Mouse (Mus musculus): ENCODE data around the gene Agpat3.
A peak's percentile ranks its signal among the peaks of the same experiment; 100 is the strongest.

Agpat3 gene

DNA sequence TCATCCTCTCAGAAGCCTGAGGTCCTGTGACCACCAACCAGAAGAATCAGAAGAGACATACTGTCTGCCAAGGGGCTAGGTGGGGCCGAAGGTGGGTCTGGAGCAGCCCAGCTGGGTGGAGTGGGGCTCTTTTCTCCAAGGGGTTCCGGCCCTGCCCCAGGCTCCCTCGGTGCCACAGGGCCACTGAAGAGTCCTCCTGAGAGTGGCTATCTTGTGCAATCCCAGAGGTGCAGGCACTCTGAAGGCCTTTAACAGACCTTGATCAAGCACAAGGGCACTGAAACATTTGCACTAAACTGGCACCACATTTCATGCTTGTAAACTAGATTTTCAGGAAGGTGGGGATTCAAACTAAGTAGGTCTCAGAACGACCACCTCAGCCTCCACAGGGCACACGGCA lies 55.9 kb downstream of the Agpat3 start:
- DNase-seq (ENCODE audit: low spot score) = no peak

DNA sequence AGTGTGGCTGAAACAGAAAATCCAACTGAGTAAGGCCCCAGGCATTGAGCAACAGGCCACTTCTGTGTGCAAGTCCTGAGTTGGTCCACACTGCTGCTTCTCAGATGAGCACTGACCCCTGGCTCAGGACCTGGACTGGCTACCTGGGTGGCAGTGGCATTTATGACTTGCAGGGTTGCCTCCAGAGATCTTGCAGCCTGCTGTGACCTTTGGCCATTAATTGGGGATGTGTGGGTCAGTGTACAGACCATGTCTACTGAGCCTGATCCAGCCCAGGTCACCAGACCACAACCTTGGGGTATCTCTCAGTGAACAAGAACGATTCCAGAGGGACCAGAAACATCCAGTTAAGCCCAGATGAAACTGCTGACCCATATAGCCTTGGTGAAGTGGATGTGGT lies 58.7 kb downstream of the Agpat3 start:
- no peak for DNase-seq (ENCODE audit: low spot score)

DNA sequence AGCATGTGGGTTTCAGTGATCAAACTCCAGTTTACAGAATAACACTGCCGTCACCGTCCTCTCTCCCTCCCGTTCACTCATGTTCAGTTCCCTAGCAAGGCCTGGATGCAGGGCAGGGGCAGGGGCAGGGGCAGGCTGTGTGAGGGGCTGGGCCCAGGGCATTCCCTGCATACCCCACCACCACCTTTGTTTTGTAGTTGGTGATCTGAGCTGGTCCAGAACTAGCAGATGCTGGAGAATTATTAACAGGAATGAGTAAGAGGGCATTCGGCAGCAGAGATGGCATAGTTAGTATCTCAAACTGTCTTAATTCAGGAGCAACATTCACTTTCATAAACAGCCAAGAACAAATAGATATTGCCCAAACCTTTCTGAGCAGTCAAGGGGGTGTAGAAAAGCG lies 59.9 kb downstream of the Agpat3 start:
- DNase-seq (ENCODE audit: low spot score) = no peak

DNA sequence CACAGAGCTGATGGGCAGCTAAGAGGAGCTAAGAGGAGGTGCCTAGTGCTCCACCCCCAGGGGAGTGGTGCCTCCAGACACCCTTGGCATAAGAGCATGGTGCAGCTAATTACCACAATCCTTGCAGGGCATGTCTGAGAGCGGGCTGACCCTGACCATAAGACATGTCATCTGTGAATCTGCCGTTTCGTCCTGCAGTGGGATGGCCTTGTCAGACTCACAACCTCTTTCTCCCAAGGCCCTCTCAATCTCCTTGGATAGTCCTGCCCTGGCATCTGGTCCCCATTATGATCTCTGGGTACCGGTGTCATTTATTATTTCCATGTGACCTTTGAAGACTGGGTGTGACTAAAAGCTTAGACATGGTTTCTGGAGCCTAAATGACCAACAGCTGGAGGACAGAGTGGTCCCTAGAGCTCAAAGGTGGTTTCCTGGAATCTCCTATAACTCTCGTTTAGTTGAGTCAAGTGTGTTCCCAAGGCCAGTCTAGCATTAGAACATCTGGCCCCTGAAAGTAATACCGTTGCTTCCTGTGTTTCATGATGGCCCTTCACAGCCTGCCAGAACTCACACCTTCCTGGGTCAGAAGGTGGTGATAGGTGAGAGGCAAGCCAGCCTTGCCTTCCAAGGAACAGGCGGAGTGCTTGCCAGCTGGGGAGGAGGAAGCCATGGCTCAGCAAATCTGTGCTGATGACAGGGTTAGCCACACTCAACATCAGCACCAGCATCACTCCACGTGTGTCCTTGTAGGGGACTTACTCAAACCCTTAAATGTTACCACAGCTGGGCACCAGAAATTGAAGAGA lies 61.4 kb downstream of the Agpat3 start:
- DNase-seq (ENCODE audit: low spot score) = peak; percentile 29

DNA sequence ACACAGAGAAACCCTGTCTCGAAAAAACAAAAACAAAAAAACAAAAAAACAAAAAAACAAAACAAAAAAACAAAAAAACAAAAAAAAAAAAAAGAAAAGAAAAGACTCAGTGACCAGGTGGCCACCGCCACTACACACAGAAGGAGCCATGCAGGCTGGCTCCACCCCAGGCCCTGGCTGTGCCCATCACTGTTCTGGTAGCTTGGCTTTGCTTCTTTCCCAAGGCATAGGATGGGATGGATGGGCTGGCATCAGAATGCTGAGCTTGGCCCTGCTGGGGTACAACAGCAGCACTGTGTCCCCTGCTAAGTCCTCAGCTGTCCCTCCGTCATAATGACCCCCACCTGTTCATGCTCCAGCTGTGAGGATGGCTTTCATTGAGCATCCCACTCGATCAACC lies 63.4 kb downstream of the Agpat3 start:
- DNase-seq (ENCODE audit: low spot score) = no peak

DNA sequence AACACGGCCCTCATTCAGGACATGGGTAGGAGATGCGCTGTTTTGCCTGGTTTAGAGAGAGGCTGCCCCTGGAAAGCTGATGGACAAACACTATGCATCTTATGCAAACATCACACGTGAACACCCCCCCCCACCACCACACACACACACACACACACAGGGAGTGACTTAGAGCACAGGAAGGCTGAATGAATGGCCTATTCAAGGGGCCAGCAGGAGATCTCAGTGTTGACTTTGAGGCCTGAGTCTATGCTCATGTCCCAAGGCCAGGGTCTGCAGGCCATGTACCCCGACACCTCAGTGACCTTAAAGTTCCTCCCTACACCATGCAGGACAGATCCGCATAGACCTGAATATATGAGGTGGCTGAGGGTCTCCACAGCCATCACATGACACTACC lies 64.2 kb downstream of the Agpat3 start:
- DNase-seq (ENCODE audit: low spot score) = no peak

DNA sequence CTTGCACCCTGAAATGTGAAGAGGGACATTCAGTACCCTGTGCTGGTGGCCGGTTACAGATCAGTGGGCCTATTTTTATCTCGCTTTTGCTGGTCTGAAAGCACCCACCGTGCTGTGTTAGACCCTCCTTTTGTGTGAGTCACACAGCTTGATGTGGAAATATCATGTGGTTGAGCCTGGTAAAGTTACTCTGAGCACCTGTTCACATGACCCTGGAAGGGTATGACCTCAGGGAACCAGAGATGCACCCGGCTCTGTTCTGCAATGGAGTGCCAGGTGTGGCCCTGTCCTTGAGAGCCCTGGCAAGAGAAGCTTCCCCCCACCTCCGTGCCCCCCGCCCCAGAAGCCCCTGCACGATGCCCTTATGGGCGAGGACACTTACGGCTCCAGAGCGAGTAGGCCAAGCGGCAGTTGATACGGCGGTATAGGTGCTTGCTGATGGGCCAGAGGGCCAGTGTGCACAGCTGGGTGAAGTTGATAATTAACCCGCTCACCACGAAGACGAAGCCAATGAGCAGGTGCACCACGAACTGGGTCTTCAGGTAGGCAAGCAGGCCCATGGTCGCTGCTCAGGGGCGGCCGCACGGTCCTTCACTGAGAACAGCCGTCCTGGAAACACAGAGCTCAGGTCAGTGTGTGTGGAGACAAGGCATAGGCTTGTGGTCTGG lies 64.7 kb downstream of the Agpat3 start:
- DNase-seq (ENCODE audit: low spot score) = no peak

DNA sequence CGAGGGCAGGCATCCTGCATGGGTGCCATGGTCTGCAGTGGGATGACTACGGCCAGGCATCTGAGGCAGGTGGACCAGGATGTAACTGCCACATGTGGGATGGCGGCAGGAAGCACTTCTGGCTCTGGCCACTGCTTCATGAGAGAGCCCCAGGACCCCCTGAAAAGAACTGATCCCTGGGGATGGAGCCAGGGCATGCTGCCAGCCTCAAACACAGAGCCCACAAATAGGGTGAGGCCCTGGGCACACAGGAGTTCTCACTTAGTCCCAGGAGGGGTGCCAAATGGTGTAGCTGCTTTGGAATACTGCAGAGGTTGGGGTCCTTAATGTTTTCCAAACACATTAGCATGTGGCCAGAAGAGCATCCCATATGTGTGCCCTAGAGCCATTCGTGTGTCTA lies 66.3 kb downstream of the Agpat3 start:
- no peak for DNase-seq (ENCODE audit: low spot score)

DNA sequence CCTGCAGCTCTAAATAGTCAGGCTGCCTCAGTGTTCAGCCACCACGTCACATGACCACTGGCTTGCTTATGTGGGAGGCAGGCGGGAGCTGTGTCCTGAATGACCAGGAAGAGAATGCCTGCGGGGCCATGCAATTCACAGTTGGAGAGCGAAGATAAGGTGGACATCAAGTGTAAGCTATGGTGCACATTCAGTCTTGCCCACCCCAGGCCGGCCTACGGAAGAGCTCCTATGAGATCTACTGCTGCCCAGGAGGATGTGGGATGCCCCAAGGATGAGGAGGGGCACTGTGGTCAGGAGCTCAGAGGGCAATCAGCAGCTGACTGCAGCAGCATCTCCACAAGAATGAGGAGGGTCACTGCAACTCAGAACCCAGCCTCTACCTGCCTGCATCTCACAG lies 66.9 kb downstream of the Agpat3 start:
- DNase-seq (ENCODE audit: low spot score) = no peak

DNA sequence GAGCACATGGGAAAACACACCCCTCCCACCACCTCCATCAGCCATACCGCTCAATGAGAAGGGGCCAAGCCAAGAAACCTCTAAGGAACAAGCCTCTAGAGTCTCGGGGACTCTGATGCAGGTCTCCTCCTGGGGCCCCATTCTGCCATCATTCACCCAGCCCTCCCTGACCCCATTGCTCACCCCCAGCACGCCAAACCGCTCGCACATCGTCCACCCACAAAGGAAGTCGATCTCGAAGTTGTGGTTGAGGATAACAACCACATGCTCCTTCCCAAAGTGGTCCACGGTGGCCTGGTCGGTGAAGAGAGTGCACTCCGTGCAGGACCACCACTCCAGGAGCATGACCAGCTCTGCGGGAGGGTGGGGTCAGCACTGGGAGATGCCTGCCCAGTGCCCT lies 67.5 kb downstream of the Agpat3 start:
- DNase-seq (ENCODE audit: low spot score) = no peak

DNA sequence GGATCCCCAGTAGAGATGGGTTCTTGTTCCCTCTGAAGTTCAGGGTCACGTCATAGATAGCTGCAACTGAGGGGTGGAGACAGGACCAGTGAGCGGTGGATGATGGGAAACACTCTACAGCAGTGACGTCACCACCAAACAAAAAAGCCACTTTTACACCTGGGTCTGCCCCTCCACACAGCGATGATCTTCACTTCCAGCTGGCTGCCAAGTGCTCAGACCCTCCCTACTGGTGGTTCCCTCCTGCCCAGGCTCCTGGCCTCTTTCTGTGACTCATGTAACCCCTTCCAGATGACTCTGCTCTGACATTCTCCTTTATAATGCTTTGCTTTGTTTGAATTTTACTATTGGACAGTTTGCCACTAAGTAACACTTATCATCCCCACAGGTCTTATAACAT lies 69.9 kb downstream of the Agpat3 start:
- no peak for DNase-seq (ENCODE audit: low spot score)

DNA sequence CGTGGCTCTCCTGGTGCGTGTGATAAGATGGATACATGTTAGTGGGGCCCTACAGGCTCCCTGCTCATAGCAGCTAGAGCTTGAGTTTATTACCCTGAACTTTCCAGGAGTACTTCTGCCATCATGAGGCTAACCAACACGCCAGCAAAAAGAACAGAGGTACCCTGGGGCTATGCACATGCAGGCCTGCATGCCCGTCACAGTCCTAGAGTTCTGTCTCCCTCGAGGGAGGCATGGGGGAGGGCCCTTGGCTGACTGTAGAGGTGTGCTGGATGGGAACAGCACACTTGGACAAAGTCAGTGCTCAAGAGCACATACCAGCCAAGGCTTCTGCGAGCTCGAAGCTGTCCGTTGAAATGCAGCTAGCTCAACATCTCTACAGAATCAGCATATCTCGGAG lies 71.8 kb downstream of the Agpat3 start:
- DNase-seq (ENCODE audit: low spot score) = no peak

DNA sequence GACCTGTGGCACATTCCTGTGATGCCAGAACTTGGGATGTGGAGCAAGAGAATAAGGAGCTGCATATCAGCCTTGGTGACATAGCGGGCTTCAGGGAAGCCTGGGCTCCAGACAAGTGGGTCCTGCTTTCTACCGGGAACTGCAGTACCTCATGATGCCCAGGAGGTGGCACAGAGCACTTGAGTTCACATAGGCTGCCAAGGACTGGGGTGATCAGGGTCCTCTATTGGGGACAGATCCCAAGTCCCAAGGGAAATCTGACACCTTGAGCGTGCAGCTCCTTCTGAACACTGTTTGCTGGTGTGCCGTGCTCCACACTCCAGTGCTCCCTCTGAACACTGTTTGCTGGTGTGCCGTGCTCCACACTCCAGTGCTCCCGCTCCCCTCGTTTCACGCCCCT lies 73.1 kb downstream of the Agpat3 start:
- peak; percentile 86 for DNase-seq (ENCODE audit: low spot score)

DNA sequence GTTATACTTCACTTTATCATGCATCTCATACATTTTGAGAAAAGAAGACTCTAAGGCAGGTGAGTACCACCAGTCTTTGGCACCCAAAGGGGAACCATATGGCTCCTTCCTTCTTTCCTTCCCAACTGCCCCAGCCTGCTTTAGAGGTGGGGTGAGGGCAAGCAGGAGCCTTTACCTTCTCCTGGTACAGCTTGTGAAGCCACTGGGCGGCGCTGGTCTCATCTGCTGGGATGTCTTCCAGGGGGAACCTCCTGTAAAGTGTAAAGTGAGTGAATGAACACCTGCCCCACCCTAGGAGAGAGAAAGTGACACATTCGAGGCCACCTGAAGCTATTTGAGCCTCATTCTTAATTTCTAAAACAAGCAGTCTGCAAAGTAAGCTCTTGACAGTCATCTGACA lies 74.5 kb downstream of the Agpat3 start:
- DNase-seq (ENCODE audit: low spot score) = no peak

DNA sequence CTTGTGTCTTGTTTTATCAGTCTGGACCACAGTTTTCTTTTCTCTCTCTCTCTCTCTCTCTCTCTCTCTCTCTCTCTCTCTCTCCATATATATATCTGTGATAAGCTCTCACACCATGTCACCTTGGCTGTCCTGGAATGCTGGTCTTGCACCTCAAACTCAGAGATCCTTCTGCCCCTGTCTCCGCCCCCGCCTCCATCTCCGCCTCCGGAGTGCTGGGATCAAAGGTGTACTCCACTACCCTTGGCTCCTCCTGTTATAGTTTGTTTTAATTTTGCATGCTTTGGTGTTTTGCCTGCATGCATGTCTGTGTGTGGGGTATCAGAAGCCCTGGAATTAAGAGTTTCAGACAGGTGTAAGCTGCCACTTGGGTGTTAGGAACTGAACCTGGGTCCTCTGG lies 76.0 kb downstream of the Agpat3 start:
- DNase-seq (ENCODE audit: low spot score) = no peak

DNA sequence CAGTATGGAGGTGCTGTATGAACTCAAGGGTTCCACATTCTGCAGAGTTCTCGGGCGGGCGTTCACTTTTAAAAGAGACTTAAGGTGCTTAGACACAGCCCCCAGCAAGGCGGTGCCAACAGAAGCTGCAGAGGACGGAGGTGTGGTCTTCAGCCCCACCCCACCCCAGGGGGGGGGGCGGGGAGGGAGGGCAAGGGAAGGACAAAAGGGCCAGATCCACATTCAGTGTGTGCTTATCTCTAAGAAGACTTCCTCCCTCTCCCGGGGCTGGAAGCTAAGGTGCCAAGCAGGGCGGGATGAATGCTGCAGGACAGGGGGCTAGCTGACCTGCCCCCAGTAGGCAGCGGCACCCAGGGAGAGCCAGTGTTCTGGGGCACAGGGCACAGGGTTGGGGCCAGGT lies 79.4 kb downstream of the Agpat3 start:
- DNase-seq (ENCODE audit: low spot score) = peak; percentile 15

DNA sequence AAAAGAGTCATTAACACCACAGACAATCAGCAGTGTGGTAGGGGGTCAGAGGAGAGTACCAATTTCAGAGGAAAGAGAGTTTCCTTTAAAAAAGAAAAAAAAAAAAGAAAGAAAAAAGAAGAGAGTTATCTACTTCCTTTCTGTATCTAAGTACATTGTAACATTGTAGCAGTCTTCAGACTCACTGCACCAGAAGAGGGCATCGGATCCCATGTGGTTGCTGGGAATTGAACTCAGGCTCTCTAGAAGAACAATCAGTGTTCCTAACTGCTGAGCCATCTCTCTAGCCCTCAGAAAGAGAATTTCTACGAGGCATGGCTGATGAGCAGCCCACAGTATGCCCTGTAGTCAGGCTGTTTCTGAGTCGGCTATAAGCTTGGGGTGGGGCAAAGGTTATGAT lies 86.4 kb downstream of the Agpat3 start:
- DNase-seq (ENCODE audit: low spot score) = no peak

DNA sequence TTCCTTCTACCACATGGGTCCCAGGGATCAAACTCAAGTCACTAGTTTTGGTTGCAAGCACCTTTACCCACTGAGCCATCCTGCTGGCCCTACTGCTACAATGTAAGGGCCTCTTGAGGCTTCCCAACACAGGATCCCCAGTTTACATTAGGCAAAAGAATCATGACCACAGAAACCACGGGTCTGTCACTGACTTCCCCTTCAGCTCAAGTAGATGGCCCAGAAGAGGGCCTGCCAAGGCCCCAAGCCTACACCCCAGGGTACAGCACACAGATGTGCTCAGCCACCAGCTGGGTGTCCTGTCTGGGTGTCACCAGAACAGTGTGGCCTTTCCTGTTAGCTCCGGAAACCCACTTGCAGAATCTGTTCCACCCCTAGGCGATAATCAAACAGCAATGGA lies 87.6 kb downstream of the Agpat3 start:
- no peak for DNase-seq (ENCODE audit: low spot score)

DNA sequence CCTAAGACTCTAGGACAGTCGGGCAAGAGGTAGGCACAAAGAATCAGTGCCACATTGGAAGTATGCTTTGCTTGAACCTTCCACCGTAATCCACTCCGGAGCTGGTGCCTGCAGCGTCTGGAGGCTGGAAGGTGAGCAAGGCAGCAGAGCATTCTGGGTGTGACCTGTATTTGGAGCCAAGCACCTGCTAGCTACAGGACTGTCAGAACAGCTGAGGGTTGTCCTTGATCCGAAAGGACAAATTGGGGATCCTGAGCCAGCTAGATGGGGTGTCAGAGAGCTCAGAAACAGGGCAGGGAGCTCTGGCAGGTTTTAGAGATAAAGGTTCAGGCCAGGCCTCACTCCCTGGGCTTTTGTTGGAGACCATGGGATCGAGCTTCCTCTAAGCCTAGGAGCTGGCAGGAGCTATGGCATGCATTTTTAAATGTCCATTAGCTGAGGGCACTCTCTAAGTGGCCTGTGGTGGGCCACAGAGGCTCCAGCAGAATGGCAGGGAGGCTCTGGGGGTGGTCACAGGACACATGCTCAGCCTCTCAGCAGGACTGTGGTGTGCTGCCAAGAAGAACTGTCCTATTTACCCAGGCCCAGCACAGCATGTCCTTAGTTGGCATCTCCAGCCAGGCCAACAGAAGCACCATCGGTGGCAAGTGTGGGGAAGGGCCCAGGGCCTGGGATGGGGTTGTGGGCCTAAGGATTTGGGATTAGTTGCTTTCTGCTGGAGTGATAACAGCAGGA lies 91.2 kb downstream of the Agpat3 start:
- DNase-seq (ENCODE audit: low spot score) = no peak

DNA sequence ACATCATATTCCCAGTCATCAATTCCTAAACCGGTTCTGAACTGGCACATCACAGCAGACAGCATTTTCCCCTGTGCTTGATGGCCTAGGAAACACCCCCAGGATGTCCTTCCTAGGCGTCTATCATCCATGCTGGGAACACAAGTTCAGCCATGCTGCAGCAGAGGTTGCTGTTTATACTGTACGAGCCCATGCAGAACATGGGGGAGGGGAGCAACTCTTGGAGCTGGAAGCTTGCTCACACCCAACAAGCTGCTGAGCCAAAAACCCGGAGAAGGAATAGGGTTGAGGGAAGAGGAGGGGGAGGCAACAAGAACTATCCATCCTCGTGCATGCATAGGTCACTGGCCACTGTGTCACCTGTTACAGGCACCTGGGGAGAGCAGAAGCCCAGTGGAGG lies 92.0 kb downstream of the Agpat3 start:
- DNase-seq (ENCODE audit: low spot score) = no peak

DNA sequence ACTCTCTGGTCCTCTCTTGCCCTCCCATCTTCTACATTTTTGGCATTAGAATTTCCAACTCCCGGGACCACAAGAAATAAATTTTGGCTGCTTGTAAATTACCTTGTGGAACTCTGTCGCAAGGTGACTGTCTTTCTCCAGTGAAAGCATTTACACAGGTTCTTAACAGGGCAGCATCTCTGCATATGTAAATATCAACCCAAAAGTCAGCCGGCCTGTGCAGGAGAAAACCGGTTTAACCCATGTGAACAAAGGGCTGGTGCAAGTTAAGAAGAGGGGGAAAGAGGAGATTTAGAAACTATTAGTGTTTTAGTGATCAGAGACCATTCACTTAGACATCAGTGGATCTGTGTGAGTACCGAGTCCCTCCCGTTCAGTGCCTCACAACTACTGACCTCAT lies 92.6 kb downstream of the Agpat3 start:
- no peak for DNase-seq (ENCODE audit: low spot score)

DNA sequence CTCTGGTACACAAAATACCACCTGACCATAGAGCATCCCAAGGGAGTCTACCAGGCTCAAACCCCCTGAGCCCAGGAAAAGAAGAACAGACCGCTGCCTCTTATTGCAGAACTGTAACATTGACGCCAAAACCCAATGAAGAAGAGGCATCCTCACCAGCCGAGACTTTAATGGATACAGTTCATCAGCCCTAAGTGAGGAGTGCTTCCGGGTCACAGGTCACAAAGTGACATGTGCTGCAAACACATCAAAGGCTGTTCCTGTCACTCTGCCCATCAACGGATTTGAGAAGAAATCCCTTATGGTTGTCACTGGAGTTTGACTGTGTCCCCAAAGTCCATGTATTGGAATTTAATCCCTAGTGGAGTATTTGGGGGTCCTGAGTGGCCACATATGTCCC lies 93.1 kb downstream of the Agpat3 start:
- DNase-seq (ENCODE audit: low spot score) = no peak

DNA sequence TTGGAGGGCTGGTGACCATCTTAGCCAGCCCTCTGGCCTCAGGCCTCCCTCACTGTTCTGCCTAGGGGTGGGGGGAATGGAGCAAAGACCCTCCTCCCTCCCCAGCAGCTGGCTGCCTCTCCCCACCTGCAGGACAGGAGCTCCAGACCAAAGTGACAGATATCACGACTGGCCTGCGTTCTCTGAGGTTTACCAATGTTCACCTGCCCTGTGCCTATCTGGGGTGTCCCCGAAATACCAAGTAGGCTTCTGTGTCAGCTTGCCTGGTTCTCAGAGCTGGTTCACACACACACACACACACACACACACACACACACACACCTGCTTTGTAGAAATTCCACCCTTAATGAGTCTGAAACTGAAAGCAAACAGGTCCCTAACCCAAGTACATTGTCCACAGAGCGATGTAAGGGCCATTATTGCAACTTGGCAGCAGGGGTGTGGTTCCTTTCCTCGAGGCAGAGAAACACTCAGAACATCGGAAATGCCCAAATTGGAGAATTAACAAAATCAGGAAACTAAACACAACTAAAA lies 94.1 kb downstream of the Agpat3 start:
- no peak for DNase-seq (ENCODE audit: low spot score)

All from embryo, embryonic 10 days (tissue).